Mouse (Mus musculus) MEL (cell line): ENCODE measurements around the gene Fmo4. TPM values are rescaled to one million over a fixed set of nuclear protein-coding genes. Genes with fewer than 3 reads are reported as not detected.

ENCODE experiments used
- DNase-seq: peaks from one replicate; pipeline ENCODE4 v3.0.0; 2011; ENCODE audit warnings: low read depth, low spot score
- H3K27ac ChIP-seq: 2 replicates; pipeline ENCODE4 v1.5.1; 2012; ENCODE audit warnings: low read depth, mild to moderate bottlenecking, control low read depth, low read length, moderate library complexity; ENCODE audit not compliant: control insufficient read depth
- H3K27me3 ChIP-seq, 2 experiments: fragments of 150-350 bp in 1 of 2; sonication (generic) in 1 of 2; 2 replicates each; pipeline ENCODE4 v1.6.1; 2012; ENCODE audit warnings: low read length in 2 of 2, mild to moderate bottlenecking in 2 of 2, improper control_type of control experiment in 1 of 2, moderate library complexity in 1 of 2; ENCODE audit not compliant: insufficient read depth in 2 of 2, control insufficient read depth in 1 of 2
- H3K36me3 ChIP-seq, 2 experiments: 2 replicates each; pipeline ENCODE4 v1.6.1; 2012 to 2014; ENCODE audit warnings: low read length in 2 of 2, improper control_type of control experiment in 1 of 2, inconsistent platforms in 1 of 2, mild to moderate bottlenecking in 1 of 2; ENCODE audit not compliant: insufficient read depth in 2 of 2, control insufficient read depth in 1 of 2
- H3K4me1 ChIP-seq, 2 experiments: fragments of 150-350 bp in 1 of 2; sonication (generic) in 1 of 2; 2 replicates each; pipeline ENCODE4 v1.6.1; 2012; ENCODE audit warnings: low read length in 2 of 2, improper control_type of control experiment in 1 of 2, mild to moderate bottlenecking in 1 of 2; ENCODE audit not compliant: insufficient read depth in 2 of 2, control insufficient read depth in 1 of 2
- H3K4me3 ChIP-seq, 2 experiments: fragments of 150-350 bp in 1 of 2; sonication (generic) in 1 of 2; 2 replicates each; pipeline ENCODE4 v1.5.1; 2012; ENCODE audit warnings: low read depth in 2 of 2, low read length in 2 of 2, mild to moderate bottlenecking in 2 of 2, moderate library complexity in 2 of 2, control low read depth in 1 of 2, improper control_type of control experiment in 1 of 2; ENCODE audit not compliant: control insufficient read depth in 1 of 2, insufficient read depth in 1 of 2
- H3K79me2 ChIP-seq: 2 replicates; pipeline ENCODE4 v1.6.1; 2012; ENCODE audit warnings: mild to moderate bottlenecking, low read length, moderate library complexity; ENCODE audit not compliant: control insufficient read depth, poor library complexity, insufficient read depth
- H3K9ac ChIP-seq: 2 replicates; pipeline ENCODE4 v1.6.1; 2012; ENCODE audit warnings: low read depth, mild to moderate bottlenecking, control low read depth, low read length, moderate library complexity; ENCODE audit not compliant: control insufficient read depth, poor library complexity, severe bottlenecking
- H3K9me3 ChIP-seq: fragments of 150-350 bp; sonication (generic); replicated peaks from 2 replicates; pipeline ENCODE4 v1.6.1; 2012; ENCODE audit warnings: mild to moderate bottlenecking, low read length, improper control_type of control experiment, moderate library complexity; ENCODE audit not compliant: insufficient read depth
- BHLHE40 ChIP-seq: IDR thresholded peaks from 2 replicates; pipeline ENCODE4 v1.6.1; 2012; ENCODE audit warnings: low read depth, mild to moderate bottlenecking, inconsistent platforms, low read length, improper control_type of control experiment, borderline replicate concordance
- CHD1 ChIP-seq: IDR thresholded peaks from 2 replicates; pipeline ENCODE4 v1.6.1; 2012; ENCODE audit warnings: low read depth, mild to moderate bottlenecking, inconsistent platforms, low read length, improper control_type of control experiment
- CHD2 ChIP-seq: IDR thresholded peaks from 2 replicates; pipeline ENCODE4 v1.6.1; 2011; ENCODE audit warnings: low read length, improper control_type of control experiment
- CTCF ChIP-seq, 3 experiments: IDR thresholded peaks in 2 of 3; conservative IDR thresholded peaks in 1 of 3; 2 replicates each; pipeline ENCODE4 v1.5.1; 2011 to 2012; ENCODE audit warnings: low read length in 3 of 3, low read depth in 2 of 3, mild to moderate bottlenecking in 2 of 3, improper control_type of control experiment in 1 of 3, inconsistent platforms in 1 of 3, mixed read lengths in 1 of 3, moderate library complexity in 1 of 3; ENCODE audit not compliant: control insufficient read depth in 1 of 3, insufficient read depth in 1 of 3, poor library complexity in 1 of 3, severe bottlenecking in 1 of 3
- ELF1 ChIP-seq: IDR thresholded peaks from 2 replicates; pipeline ENCODE4 v1.6.1; 2014; ENCODE audit warnings: low read depth, mild to moderate bottlenecking, inconsistent platforms, low read length, improper control_type of control experiment, moderate library complexity
- HCFC1 ChIP-seq: IDR thresholded peaks from 2 replicates; pipeline ENCODE4 v1.6.1; 2012; ENCODE audit warnings: low read depth, mild to moderate bottlenecking, inconsistent platforms, low read length, improper control_type of control experiment, moderate library complexity
- KAT2A ChIP-seq: conservative IDR thresholded peaks from 2 replicates; pipeline ENCODE4 v1.6.1; 2012; ENCODE audit warnings: low read depth, low read length, improper control_type of control experiment, inconsistent platforms
- MAFK ChIP-seq: IDR thresholded peaks from 2 replicates; pipeline ENCODE4 v1.6.1; 2011; ENCODE audit warnings: low read depth, mild to moderate bottlenecking, low read length, improper control_type of control experiment, borderline replicate concordance
- MAX ChIP-seq: IDR thresholded peaks from 2 replicates; pipeline ENCODE4 v1.6.1; 2011; ENCODE audit warnings: low read length, improper control_type of control experiment
- MAZ ChIP-seq: IDR thresholded peaks from 2 replicates; pipeline ENCODE4 v1.6.1; 2012; ENCODE audit warnings: low read depth, mild to moderate bottlenecking, inconsistent platforms, low read length, improper control_type of control experiment
- MXI1 ChIP-seq: IDR thresholded peaks from 2 replicates; pipeline ENCODE4 v1.6.1; 2011; ENCODE audit warnings: mild to moderate bottlenecking, low read depth, low read length, improper control_type of control experiment
- MYC ChIP-seq: IDR thresholded peaks from 2 replicates; pipeline ENCODE4 v1.6.1; 2011; ENCODE audit warnings: low read depth, mild to moderate bottlenecking, low read length, improper control_type of control experiment, moderate library complexity
- NELFE ChIP-seq: IDR thresholded peaks from 2 replicates; pipeline ENCODE4 v1.6.1; 2011; ENCODE audit warnings: low read depth, low read length, improper control_type of control experiment
- NRF1 ChIP-seq: IDR thresholded peaks from 2 replicates; pipeline ENCODE4 v1.6.1; 2014; ENCODE audit warnings: low read depth, mild to moderate bottlenecking, inconsistent platforms, low read length, improper control_type of control experiment, moderate library complexity; ENCODE audit not compliant: poor library complexity, insufficient read depth, severe bottlenecking
- POLR2AphosphoS2 ChIP-seq: IDR thresholded peaks from 2 replicates; pipeline ENCODE4 v1.6.1; 2011; ENCODE audit warnings: low read length, improper control_type of control experiment
- POLR2AphosphoS5 ChIP-seq: IDR thresholded peaks from 2 replicates; pipeline ENCODE4 v1.6.1; 2012; ENCODE audit warnings: low read depth, borderline replicate concordance, mild to moderate bottlenecking, inconsistent platforms, low read length, moderate library complexity, mixed read lengths
- SIN3A ChIP-seq: IDR thresholded peaks from 2 replicates; pipeline ENCODE4 v1.6.1; 2012; ENCODE audit warnings: low read length, improper control_type of control experiment, inconsistent platforms
- SMC3 ChIP-seq: IDR thresholded peaks from 2 replicates; pipeline ENCODE4 v1.6.1; 2011; ENCODE audit warnings: low read depth, low read length, improper control_type of control experiment
- TAL1 ChIP-seq: IDR thresholded peaks from 2 replicates; pipeline ENCODE4 v1.6.1; 2012; ENCODE audit warnings: mild to moderate bottlenecking, inconsistent platforms, low read length, moderate library complexity, mixed read lengths
- TCF12 ChIP-seq: IDR thresholded peaks from 2 replicates; pipeline ENCODE4 v1.6.1; 2014; ENCODE audit warnings: low read depth, mild to moderate bottlenecking, inconsistent platforms, low read length, improper control_type of control experiment, moderate library complexity
- UBTF ChIP-seq: IDR thresholded peaks from 2 replicates; pipeline ENCODE4 v1.6.1; 2012; ENCODE audit warnings: low read depth, mild to moderate bottlenecking, inconsistent platforms, low read length, improper control_type of control experiment, moderate library complexity, borderline replicate concordance; ENCODE audit not compliant: insufficient read depth
- USF1 ChIP-seq: IDR thresholded peaks from 2 replicates; pipeline ENCODE4 v1.6.1; 2014; ENCODE audit warnings: low read depth, mild to moderate bottlenecking, inconsistent platforms, low read length, improper control_type of control experiment, moderate library complexity
- USF2 ChIP-seq, 2 experiments: IDR thresholded peaks; 2 replicates each; pipeline ENCODE4 v1.6.1; 2011 to 2012; ENCODE audit warnings: improper control_type of control experiment in 2 of 2, low read length in 2 of 2, borderline replicate concordance in 1 of 2, inconsistent platforms in 1 of 2, low read depth in 1 of 2, mild to moderate bottlenecking in 1 of 2; ENCODE audit not compliant: insufficient read depth in 1 of 2
- ZKSCAN1 ChIP-seq: IDR thresholded peaks from 2 replicates; pipeline ENCODE4 v1.6.1; 2012; ENCODE audit warnings: low read depth, mild to moderate bottlenecking, inconsistent platforms, low read length, improper control_type of control experiment, moderate library complexity
- ZNF384 ChIP-seq: IDR thresholded peaks from 2 replicates; pipeline ENCODE4 v1.6.1; 2012; ENCODE audit warnings: low read depth, mild to moderate bottlenecking, inconsistent platforms, low read length, improper control_type of control experiment
- polyA plus RNA-seq, 2 experiments: library from polyadenylated mRNA; stranded (reverse) in 1 of 2; unstranded in 1 of 2; fragments of >175 nt in 1 of 2; fragments of >200 nt in 1 of 2; gene quantifications; 2 replicates each; pipeline versions ENCODE4 v1.2.1 to v1.2.4; 2012; ENCODE audit warnings: low replicate concordance in 2 of 2, low read depth in 1 of 2; ENCODE audit not compliant: insufficient read length in 2 of 2, insufficient read depth in 1 of 2, missing spikeins in 1 of 2
- total RNA-seq: library from RNA; depleted of rRNA; stranded (reverse); fragments of 300-350 nt; gene quantifications from 2 replicates; pipeline ENCODE4 v1.2.3, GENCODE M21; 2012

Fmo4 gene
- total and polyA plus RNA-seq, 3 experiments: not detected

GRCm38 (mm10) chr1:162832574-162832953 lies 18.8 kb upstream of the Fmo4 start:
- no peak for TF ChIP-seq SMC3
- H3K79me2 ChIP-seq: no peaks in the 10 kb centered on the region
- no peaks in the 10 kb centered on the region; a peak in 2 of 4 replicates for H3K27me3 ChIP-seq
- H3K36me3 ChIP-seq: no peaks in the 10 kb centered on the region
- H3K9ac ChIP-seq: no peak overlapping the region
- no peak overlapping the region for H3K27ac ChIP-seq
- H3K4me1 ChIP-seq: no peaks in the 10 kb centered on the region
- DNase-seq: no peak
- H3K9me3 ChIP-seq: no peaks in the 10 kb centered on the region
- H3K4me3 ChIP-seq: no peak overlapping the region

GRCm38 (mm10) chr1:162831838-162832573 lies 18.2 kb upstream of the Fmo4 start:
- no peaks in the 10 kb centered on the region for H3K36me3 ChIP-seq
- H3K9ac ChIP-seq: no peak overlapping the region
- H3K27me3 ChIP-seq: no peaks in the 10 kb centered on the region; a peak in 2 of 4 replicates
- H3K4me1 ChIP-seq: no peaks in the 10 kb centered on the region
- H3K79me2 ChIP-seq: no peaks in the 10 kb centered on the region
- H3K27ac ChIP-seq: no peak overlapping the region
- H3K4me3 ChIP-seq: no peak overlapping the region
- H3K9me3 ChIP-seq: no peaks in the 10 kb centered on the region
- no peak for DNase-seq
- TF ChIP-seq BHLHE40 (no peak), UBTF (no peak), POLR2AphosphoS5 (no peak), SIN3A (no peak), MXI1 (no peak), MYC (no peak), CTCF (IDR thresholded peaks at IDR 0.05 in 2 of 3, conservative IDR thresholded peaks at IDR 0.05 in 1 of 3; ENCODE audit: control insufficient read depth in 1 of 3, insufficient read depth in 1 of 3, low read depth in 2 of 3, low read length in 3 of 3, poor library complexity in 1 of 3, severe bottlenecking in 1 of 3) (no peak), USF2 (IDR thresholded peaks at IDR 0.05; ENCODE audit: borderline replicate concordance in 1 of 2, insufficient read depth in 1 of 2, low read depth in 1 of 2, low read length in 2 of 2) (no peak), TCF12 (no peak), MAFK (no peak), NRF1 (no peak), NELFE (no peak)

GRCm38 (mm10) chr1:162819280-162819679 lies 5.5 kb upstream of the Fmo4 start:
- no peak for DNase-seq
- Histone ChIP-seq H3K9me3 (no peaks in the 10 kb centered on the region), H3K9ac (no peak overlapping the region), H3K4me1 (no peaks in the 10 kb centered on the region), H3K4me3 (no peak overlapping the region), H3K36me3 (no peaks in the 10 kb centered on the region), H3K27ac (no peak overlapping the region), H3K27me3 (no peaks in the 10 kb centered on the region), H3K79me2 (no peaks in the 10 kb centered on the region)
- no peak for TF ChIP-seq CHD2
- TF ChIP-seq HCFC1: no peak
- TF ChIP-seq UBTF: no peak
- no peak for TF ChIP-seq KAT2A
- TF ChIP-seq MAFK: no peak
- no peak for TF ChIP-seq POLR2AphosphoS5
- no peak for TF ChIP-seq ZNF384
- TF ChIP-seq POLR2AphosphoS2: no peak
- TF ChIP-seq TAL1: no peak
- TF ChIP-seq USF1: no peak
- TF ChIP-seq MAX: no peak
- TF ChIP-seq ELF1: no peak
- no peak for TF ChIP-seq NELFE
- no peak for TF ChIP-seq CHD1
- TF ChIP-seq MAZ: no peak
- TF ChIP-seq SIN3A: no peak
- TF ChIP-seq ZKSCAN1: no peak
